Mouse (Mus musculus): ENCODE data around the gene Abca14. TPM values are rescaled to one million over a fixed set of nuclear protein-coding genes. Genes with fewer than 3 reads are reported as not detected.

Abca14 gene
- polyA plus RNA-seq, 1 experiment from 2014 or later, result 0.24 TPM

Other genes with a start within 250 kb of the Abca14 start
- not detected in 2 replicates for gene Dnah3, start 108.7 kb upstream of the Abca14 start, polyA plus RNA-seq (2015; fragmentation: Nextera tagmentation; extraction: Ambion mirVana)
- 25.3 and 28.1 TPM in 2 replicates for gene Tmem159, start 101.6 kb upstream of the Abca14 start, polyA plus RNA-seq (2015; fragmentation: Nextera tagmentation; extraction: Ambion mirVana)
- not detected in 2 replicates for gene Zp2, start 58.7 kb upstream of the Abca14 start, polyA plus RNA-seq (2015; fragmentation: Nextera tagmentation; extraction: Ambion mirVana)
- 15.7 and 15.9 TPM in 2 replicates for gene Anks4b, start 30.1 kb upstream of the Abca14 start, polyA plus RNA-seq (2015; fragmentation: Nextera tagmentation; extraction: Ambion mirVana)
- gene Crym, start 1.9 kb upstream of the Abca14 start, polyA plus RNA-seq (2015; fragmentation: Nextera tagmentation; extraction: Ambion mirVana), result 1.4 and 2.0 TPM in 2 replicates
- not detected in 2 replicates for gene Abca15, start 124.7 kb downstream of the Abca14 start, polyA plus RNA-seq (2015; fragmentation: Nextera tagmentation; extraction: Ambion mirVana)
- not detected in 2 replicates for gene Abca16, start 205.7 kb downstream of the Abca14 start, polyA plus RNA-seq (2015; fragmentation: Nextera tagmentation; extraction: Ambion mirVana)